Mouse (Mus musculus): ENCODE data around the gene Ddx17. TPM values are rescaled to one million over a fixed set of nuclear protein-coding genes. Genes with fewer than 3 reads are reported as not detected.

Gene Ddx17
- polyA plus RNA-seq, 1 experiment from 2014 or later = 79.2 TPM

- Histone ChIP-seq H3K36me3 (replicated peaks; ENCODE audit: control insufficient read depth, insufficient read depth, low read depth, low read length) (peaks cover 31% of the 10 kb centered on the region), H3K4me3 (ENCODE audit: low read depth, low read length) (no peak overlapping the region), H3K9ac (replicated peaks; ENCODE audit: low read length) (no peak overlapping the region), H3K27ac (replicated peaks; ENCODE audit: low read depth, low read length) (no peak overlapping the region), H3K9me3 (replicated peaks; ENCODE audit: control insufficient read depth, low read length) (no peaks in the 10 kb centered on the region), H3K4me2 (ENCODE audit: low read depth, low read length) (no peak overlapping the region), H3K27me3 (ENCODE audit: control insufficient read depth, insufficient read depth, low read length) (no peaks in the 10 kb centered on the region), H3K4me1 (ENCODE audit: control insufficient read depth, insufficient read depth, low read length) (no peaks in the 10 kb centered on the region)
- 75% methylated on average over 5 of the region's 5 CpGs for WGBS
- no peak; the same call in 1 of the 2 replicates for ATAC-seq (replicated peaks; ENCODE audit: insufficient number of reproducible peaks, low FRiP score, low TSS enrichment, low read depth)
- peak; percentile 24 for DNase-seq (ENCODE audit: low spot score)
These were observed 18.4 kb downstream of the Ddx17 start for GRCm38 (mm10) chr15:79527991-79528639.

GRCm38 (mm10) chr15:79527192-79527591 lies 19.3 kb downstream of the Ddx17 start:
- Histone ChIP-seq H3K4me1 (ENCODE audit: control insufficient read depth, insufficient read depth, low read length) (no peaks in the 10 kb centered on the region), H3K4me2 (ENCODE audit: low read depth, low read length) (no peak overlapping the region), H3K27me3 (ENCODE audit: control insufficient read depth, insufficient read depth, low read length) (no peaks in the 10 kb centered on the region), H3K36me3 (replicated peaks; ENCODE audit: control insufficient read depth, insufficient read depth, low read depth, low read length) (peaks cover 28% of the 10 kb centered on the region), H3K9me3 (replicated peaks; ENCODE audit: control insufficient read depth, low read length) (no peaks in the 10 kb centered on the region), H3K9ac (replicated peaks; ENCODE audit: low read length) (no peak overlapping the region), H3K4me3 (ENCODE audit: low read depth, low read length) (no peak overlapping the region), H3K27ac (replicated peaks; ENCODE audit: low read depth, low read length) (no peak overlapping the region)
- DNase-seq (ENCODE audit: low spot score) (no peak), ATAC-seq (replicated peaks; ENCODE audit: insufficient number of reproducible peaks, low FRiP score, low TSS enrichment, low read depth) (no peak; the same call in 1 of the 2 replicates)
- WGBS = 84% methylated on average over 4 of the region's 4 CpGs

GRCm38 (mm10) chr15:79525979-79526768 lies 20.4 kb downstream of the Ddx17 start:
- DNase-seq (ENCODE audit: low spot score) (no peak), ATAC-seq (replicated peaks; ENCODE audit: insufficient number of reproducible peaks, low FRiP score, low TSS enrichment, low read depth) (no peak)
- Histone ChIP-seq H3K9ac (replicated peaks; ENCODE audit: low read length) (no peak overlapping the region), H3K36me3 (replicated peaks; ENCODE audit: control insufficient read depth, insufficient read depth, low read depth, low read length) (peaks cover 20% of the 10 kb centered on the region), H3K4me2 (ENCODE audit: low read depth, low read length) (no peak overlapping the region), H3K27me3 (ENCODE audit: control insufficient read depth, insufficient read depth, low read length) (no peaks in the 10 kb centered on the region), H3K27ac (replicated peaks; ENCODE audit: low read depth, low read length) (no peak overlapping the region), H3K4me1 (ENCODE audit: control insufficient read depth, insufficient read depth, low read length) (no peaks in the 10 kb centered on the region), H3K9me3 (replicated peaks; ENCODE audit: control insufficient read depth, low read length) (no peaks in the 10 kb centered on the region), H3K4me3 (ENCODE audit: low read depth, low read length) (no peak overlapping the region)
- 60% methylated on average over 9 of the region's 9 CpGs for WGBS

- Histone ChIP-seq H3K9ac (replicated peaks; ENCODE audit: low read length) (no peak overlapping the region), H3K36me3 (replicated peaks; ENCODE audit: control insufficient read depth, insufficient read depth, low read depth, low read length) (peaks cover 20% of the 10 kb centered on the region), H3K9me3 (replicated peaks; ENCODE audit: control insufficient read depth, low read length) (no peaks in the 10 kb centered on the region), H3K27ac (replicated peaks; ENCODE audit: low read depth, low read length) (no peak overlapping the region), H3K4me3 (ENCODE audit: low read depth, low read length) (no peak overlapping the region), H3K4me1 (ENCODE audit: control insufficient read depth, insufficient read depth, low read length) (no peaks in the 10 kb centered on the region), H3K27me3 (ENCODE audit: control insufficient read depth, insufficient read depth, low read length) (no peaks in the 10 kb centered on the region), H3K4me2 (ENCODE audit: low read depth, low read length) (no peak overlapping the region)
- ATAC-seq (replicated peaks; ENCODE audit: insufficient number of reproducible peaks, low FRiP score, low TSS enrichment, low read depth) = no peak
- 89% methylated on average over 5 of the region's 5 CpGs for WGBS
- DNase-seq (ENCODE audit: low spot score) = no peak
These were observed 21.0 kb downstream of the Ddx17 start for GRCm38 (mm10) chr15:79525564-79525963.

- ATAC-seq (replicated peaks; ENCODE audit: insufficient number of reproducible peaks, low FRiP score, low TSS enrichment, low read depth) (no peak), DNase-seq (ENCODE audit: low spot score) (no peak)
- Histone ChIP-seq H3K4me2 (ENCODE audit: low read depth, low read length) (no peak overlapping the region), H3K4me1 (ENCODE audit: control insufficient read depth, insufficient read depth, low read length) (no peaks in the 10 kb centered on the region), H3K27me3 (ENCODE audit: control insufficient read depth, insufficient read depth, low read length) (peaks cover 28% of the 10 kb centered on the region), H3K4me3 (ENCODE audit: low read depth, low read length) (no peak overlapping the region), H3K27ac (replicated peaks; ENCODE audit: low read depth, low read length) (no peak overlapping the region), H3K9me3 (replicated peaks; ENCODE audit: control insufficient read depth, low read length) (no peaks in the 10 kb centered on the region), H3K36me3 (replicated peaks; ENCODE audit: control insufficient read depth, insufficient read depth, low read depth, low read length) (no peaks in the 10 kb centered on the region), H3K9ac (replicated peaks; ENCODE audit: low read length) (no peak overlapping the region)
- WGBS = 47% methylated on average over 15 of the region's 16 CpGs
These were observed 26.9 kb downstream of the Ddx17 start for GRCm38 (mm10) chr15:79519400-79520220.

GRCm38 (mm10) chr15:79518571-79518970 lies 28.0 kb downstream of the Ddx17 start:
- Histone ChIP-seq H3K4me3 (ENCODE audit: low read depth, low read length) (no peak overlapping the region), H3K27me3 (ENCODE audit: control insufficient read depth, insufficient read depth, low read length) (peaks cover 38% of the 10 kb centered on the region), H3K9me3 (replicated peaks; ENCODE audit: control insufficient read depth, low read length) (no peaks in the 10 kb centered on the region), H3K36me3 (replicated peaks; ENCODE audit: control insufficient read depth, insufficient read depth, low read depth, low read length) (no peaks in the 10 kb centered on the region), H3K4me1 (ENCODE audit: control insufficient read depth, insufficient read depth, low read length) (no peaks in the 10 kb centered on the region), H3K27ac (replicated peaks; ENCODE audit: low read depth, low read length) (no peak overlapping the region), H3K4me2 (ENCODE audit: low read depth, low read length) (no peak overlapping the region), H3K9ac (replicated peaks; ENCODE audit: low read length) (no peak overlapping the region)
- no peak for DNase-seq (ENCODE audit: low spot score)
- ATAC-seq (replicated peaks; ENCODE audit: insufficient number of reproducible peaks, low FRiP score, low TSS enrichment, low read depth) = no peak
- 87% methylated on average over 3 of the region's 3 CpGs for WGBS

- 69% methylated on average over 4 of the region's 4 CpGs for WGBS
- H3K27ac ChIP-seq (replicated peaks; ENCODE audit: low read depth, low read length) = no peak overlapping the region
- ATAC-seq (replicated peaks; ENCODE audit: insufficient number of reproducible peaks, low FRiP score, low TSS enrichment, low read depth) = no peak
- no peak overlapping the region for H3K4me2 ChIP-seq (ENCODE audit: low read depth, low read length)
- H3K36me3 ChIP-seq (replicated peaks; ENCODE audit: control insufficient read depth, insufficient read depth, low read depth, low read length) = no peaks in the 10 kb centered on the region
- H3K9me3 ChIP-seq (replicated peaks; ENCODE audit: control insufficient read depth, low read length) = no peaks in the 10 kb centered on the region
- peaks cover 40% of the 10 kb centered on the region for H3K27me3 ChIP-seq (ENCODE audit: control insufficient read depth, insufficient read depth, low read length)
- H3K9ac ChIP-seq (replicated peaks; ENCODE audit: low read length) = no peak overlapping the region
- no peak for DNase-seq (ENCODE audit: low spot score)
- H3K4me1 ChIP-seq (ENCODE audit: control insufficient read depth, insufficient read depth, low read length) = no peaks in the 10 kb centered on the region
- no peak overlapping the region for H3K4me3 ChIP-seq (ENCODE audit: low read depth, low read length)
These were observed 28.8 kb downstream of the Ddx17 start for GRCm38 (mm10) chr15:79517710-79518109.
